Mouse (Mus musculus) lung, postnatal 4 days (tissue): ENCODE results near the gene Usp27x.

Experiments used
- DNase-seq, 2 experiments: peaks; one replicate each; pipeline ENCODE4 v3.0.0; 2021

The Usp27x gene

DNA sequence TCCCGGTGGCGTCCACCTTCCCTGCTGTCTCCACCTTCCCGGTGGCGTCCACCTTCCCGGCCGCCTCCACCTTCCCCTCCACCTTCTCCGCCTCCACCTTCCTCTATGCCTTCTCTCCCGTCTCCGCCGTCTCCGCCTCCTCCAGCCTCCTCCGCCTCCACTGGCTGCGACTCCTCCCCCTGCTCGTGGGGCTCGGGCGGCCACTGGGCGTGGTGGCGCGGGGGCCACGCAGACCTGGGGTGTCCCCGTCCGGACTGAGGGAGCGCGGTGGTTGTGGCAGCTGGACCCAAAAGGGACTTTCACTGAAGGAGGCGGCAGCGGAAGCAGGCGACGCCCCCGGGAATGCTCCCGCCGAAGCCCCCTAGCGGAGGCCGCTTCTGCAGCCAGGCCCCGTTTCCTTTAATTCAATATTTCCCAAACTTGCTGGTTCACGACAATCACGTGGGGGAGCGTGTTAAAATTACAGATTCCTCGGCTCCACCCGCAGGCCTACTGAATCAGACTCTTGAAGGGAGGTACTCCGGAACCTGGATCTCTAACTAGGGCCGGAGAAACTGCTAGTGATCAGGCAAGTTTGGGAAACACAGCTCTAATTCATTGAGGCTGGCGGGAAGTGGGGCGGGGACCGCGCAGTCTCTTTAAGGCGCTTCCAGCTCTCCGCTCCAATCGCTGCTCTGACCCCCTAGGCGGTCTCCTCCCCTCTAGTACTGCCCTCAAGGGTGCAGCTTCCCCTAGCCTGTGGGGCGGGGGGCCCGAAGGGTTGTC, at the start of gene Usp27x:
Usp27x (minus strand) TSS at position 115 of the 765 bp plus-strand sequence.
- peak; percentile 80 to 89 for DNase-seq

DNA sequence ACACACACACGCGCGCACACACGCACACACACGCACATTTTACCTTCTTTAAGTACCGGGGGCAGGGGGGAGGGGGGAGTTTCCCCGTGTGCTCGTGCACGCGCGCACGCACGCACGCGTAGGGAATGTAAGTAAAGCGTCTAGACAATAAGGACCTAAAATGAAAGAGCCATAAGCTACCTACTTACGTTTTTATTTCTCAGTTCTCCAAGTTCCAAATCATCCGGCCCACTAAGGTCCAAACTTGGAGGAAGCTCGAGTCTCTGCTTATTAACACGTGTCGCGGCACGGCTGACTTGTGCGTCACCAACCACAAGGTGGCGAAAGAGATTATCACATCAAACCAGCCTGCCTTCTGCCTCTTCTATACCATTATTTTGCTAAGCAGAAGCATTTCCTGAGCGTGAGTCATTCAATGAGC, 47.1 kb upstream of the Usp27x start:
- DNase-seq, result peak; percentile 74 to 78

DNA sequence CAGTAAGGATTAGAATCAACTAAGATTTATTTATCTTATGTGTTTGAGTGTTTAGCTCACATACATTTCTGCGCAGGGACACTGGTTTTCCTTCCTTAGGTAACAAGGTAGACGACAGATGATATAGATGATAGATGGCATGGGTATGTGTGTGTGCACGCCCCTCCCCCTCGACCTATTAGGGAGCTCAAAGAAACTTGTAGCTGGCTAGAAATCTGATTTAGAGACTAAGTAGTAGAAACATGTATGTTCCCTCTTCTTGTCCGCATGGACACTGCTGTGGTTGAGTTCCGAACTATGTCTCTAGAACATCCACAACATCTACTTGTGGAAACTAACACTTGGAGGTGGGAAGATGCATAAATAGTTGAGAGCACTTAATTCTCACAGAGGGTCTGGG, 46.5 kb upstream of the Usp27x start:
- no peak for DNase-seq

DNA sequence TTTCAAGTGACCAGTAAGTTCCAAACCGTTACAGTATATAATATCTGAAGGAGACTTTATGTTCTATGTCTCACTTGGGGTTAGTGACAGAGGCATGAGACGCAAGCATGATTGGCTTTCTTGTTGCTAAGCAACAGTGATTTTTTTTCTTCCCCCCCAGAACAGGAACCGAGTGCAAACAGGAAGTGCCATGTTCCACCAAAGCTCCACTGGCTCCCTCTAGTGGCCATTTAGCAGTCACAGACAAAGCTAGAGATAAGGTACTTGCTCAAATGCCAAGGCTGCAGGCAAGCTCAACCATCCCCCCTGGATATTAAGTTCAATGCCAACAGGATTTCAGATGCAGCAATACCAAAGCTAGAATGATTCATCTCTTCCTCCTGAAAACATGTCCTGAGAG, 45.4 kb upstream of the Usp27x start:
- DNase-seq, result peak; percentile 54 to 75

DNA sequence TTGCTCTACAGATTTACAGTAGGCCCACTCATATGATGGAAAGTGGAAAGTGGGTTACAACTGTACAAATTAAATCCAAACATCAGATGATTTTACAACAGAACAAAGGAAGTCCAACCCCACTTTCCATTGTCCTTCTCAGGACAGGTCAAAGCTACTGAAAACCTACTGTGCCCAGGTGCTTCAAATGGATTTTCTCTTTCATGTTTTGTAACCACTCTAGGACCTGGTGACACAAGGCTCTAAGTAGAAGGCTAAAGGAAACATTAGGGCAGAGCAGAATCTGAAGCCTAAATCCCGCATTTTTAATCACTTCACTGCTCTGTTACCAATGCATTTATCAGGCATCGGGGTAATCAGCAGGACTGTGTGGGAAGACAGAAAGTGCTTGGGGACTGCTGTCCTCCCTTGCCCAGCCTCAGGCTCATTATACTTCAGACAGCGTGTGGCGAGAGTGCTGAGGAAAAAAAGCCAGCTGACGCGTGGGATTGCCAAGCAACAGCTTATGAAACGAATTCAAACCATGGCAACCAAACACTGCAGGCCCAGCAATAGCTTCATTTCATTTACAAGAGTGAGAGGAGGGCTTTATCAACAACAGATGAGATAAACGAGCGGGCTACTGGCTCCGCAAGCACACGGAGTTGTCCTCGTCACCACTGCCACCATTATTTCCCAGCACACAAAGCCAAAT, 40.7 kb upstream of the Usp27x start:
- DNase-seq, result peak; percentile 45 to 75

DNA sequence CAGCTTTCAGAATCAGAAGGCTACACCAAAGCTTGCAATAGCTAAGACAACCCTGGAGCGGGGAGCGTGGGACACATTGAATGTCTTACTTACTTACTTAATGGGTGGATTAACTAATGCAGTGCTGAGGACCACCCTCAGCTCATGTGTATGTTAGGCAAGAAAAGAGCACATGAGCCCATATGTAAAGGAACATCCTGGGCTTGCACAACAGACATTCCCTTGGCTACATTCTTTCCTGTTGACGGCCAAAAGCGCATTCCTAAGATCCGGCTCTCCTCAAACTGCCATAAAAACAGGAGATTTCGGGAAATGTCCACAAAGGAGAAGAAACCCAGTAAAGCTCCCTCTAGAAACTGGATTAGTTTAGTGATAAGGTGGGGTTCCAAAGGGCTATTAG, 39.7 kb upstream of the Usp27x start:
- no peak for DNase-seq

DNA sequence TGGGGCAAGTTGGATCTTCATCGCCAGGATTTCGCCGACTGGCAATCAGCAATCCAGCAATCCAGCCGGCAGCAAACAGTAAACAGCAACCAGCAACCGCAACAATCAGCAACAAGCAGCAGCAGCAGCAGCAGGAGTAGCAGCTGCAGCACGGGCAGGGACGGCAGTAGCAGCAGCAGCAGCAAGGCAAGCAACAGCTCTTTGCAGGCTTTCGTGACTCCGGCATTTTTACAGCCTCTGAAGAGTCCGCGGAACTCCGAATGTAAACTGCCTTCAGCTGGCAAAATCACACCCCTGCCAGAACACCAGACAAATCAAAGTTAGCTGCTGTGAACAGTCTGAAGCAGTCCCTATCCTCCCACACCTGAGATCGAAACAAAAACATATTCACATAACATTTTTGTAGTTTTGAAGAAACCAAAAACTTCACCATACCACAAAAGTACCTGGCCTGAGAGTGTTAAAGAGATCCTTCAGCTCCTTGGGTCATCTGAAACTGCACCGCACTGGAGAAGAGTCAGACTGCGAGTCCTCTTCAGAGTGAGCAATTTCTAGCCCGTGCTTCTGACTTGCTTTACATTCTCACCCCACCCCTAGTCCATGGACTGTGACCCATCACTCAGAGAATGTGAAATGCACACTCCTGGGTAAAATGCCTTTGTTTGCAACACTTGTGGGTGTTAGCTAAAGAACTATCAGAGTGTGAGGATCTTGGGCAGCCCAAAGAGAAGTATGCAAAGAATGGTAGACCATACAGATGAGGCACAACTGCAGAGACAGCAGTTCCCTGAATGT, 36.8 kb upstream of the Usp27x start:
- no peak for DNase-seq

DNA sequence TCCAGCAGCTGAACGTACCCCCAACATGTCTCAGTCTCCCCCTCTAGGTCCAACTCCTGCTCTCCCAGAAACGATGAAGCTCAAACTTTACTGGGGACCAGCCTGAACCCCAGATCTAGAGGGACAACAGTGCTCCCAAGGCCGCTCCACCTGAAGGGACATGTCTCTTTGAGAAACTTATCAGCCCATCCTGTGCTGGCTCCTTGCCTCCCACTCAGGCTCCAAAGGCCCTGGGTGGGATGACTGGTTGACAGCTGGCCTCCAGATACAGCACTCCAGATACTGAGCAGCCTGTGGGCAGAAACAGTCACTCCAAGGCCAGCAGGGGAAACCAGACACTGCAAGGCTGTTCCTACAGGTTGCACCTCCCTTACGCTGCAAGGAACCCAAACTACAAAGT, 956 bp upstream of the Usp27x start:
- DNase-seq, result peak in 1 of 2 experiments; percentile 18

DNA sequence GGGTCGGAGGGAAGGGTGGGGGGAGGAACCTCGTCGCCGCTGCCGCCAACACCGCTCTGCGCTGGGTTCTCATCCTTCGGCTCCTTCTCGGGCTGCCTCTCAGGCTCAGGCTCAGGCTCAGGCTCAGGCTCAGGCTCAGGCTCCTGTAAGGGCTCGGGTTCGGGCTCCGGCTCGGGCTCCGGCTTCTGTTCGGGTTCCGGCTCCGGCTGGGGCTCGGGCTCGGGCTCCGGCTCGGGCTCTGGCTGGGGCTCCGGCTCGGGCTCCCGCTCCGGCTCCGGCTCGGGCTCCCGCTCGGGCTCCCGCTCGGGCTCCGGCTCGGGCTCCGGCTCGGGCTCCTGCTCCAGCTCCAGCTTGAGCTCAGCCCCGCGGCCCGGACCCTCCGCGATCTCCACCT, 311 bp downstream of the Usp27x start:
- no peak for DNase-seq

DNA sequence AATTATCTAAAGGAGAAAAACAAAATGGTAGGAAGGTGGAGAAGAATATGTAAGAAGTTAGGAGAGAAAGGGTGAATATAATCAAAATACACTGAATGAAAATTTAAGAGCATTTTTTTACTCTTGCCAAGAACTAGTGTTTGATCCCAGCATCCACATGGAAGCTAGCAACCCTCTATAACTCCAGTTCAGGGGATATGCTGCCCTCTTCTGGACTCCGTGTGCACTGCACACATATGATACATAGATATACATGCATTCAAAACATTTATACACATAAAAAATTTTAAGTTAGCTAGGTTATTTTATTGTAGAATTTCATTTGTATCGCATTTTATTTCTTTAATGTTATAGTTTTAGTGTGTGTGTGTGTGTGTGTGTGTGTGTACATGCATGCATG, 50.2 kb downstream of the Usp27x start:
- DNase-seq, result no peak

DNA sequence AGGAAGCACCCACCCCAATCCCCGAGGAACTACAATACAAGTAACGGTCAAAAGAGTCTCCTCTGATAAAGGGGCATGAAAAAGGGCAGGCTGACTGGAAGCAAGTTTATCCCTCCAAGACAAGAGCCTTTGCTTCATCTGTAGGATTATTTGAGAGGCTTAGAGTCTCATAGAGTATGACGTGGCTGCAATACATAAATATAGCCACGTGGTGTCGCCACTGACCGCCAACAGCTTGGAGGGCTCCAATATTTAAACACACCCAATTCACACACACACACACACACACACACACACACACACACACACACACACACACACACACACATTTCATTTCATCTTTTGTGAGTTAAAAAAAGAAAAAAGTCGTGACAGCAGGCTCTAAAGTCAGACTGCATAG, 53.3 kb downstream of the Usp27x start:
- peak; percentile 43 to 67 for DNase-seq
